ENCODE assay signal across 26 mouse cellular contexts in genomic region chr13:98005611-98006218, GRCm38 (mm10).
A peak's percentile ranks its signal among the peaks of the same experiment; 100 is the strongest.
DNase-seq lines count a peak whose midpoint lies in the region; ATAC-seq and TF ChIP-seq lines count a peak whose summit lies in the region.
"Had no signal": no experiment of that assay in that cellular context is flagged by ENCODE, and none has a peak within 500 bp of the region (broad histone marks: within the 10 kb centered on the region; RNA-seq: fewer than 3 reads in every experiment).

No protein-coding gene starts in this region.

- no peaks in the 10 kb centered on the region for H3K9me3 ChIP-seq in hindbrain, embryonic 13.5 days
- H3K9me3 ChIP-seq in hindbrain, postnatal 0 days (ENCODE audit: low read length): no peaks in the 10 kb centered on the region
- H3K9me3 ChIP-seq in kidney, embryonic 14.5 days (ENCODE audit: control insufficient read depth, low read length): no peaks in the 10 kb centered on the region
- H3K9me3 ChIP-seq: embryonic facial prominence, embryonic 15.5 days; heart, embryonic 12.5 days; limb, embryonic 12.5 days; liver, embryonic 12.5 days; lung, embryonic 15.5 days; megakaryocyte, embryonic 14.5 days; midbrain, embryonic 15.5 days had no signal

- H3K9ac ChIP-seq in hindbrain, embryonic 13.5 days: no peak overlapping the region
- H3K9ac ChIP-seq in hindbrain, postnatal 0 days (replicated peaks; ENCODE audit: low read length): no peak overlapping the region
- H3K9ac ChIP-seq in kidney, embryonic 14.5 days (ENCODE audit: low read depth, low read length): no peak overlapping the region
- H3K9ac ChIP-seq: embryonic facial prominence, embryonic 15.5 days; heart, embryonic 12.5 days; limb, embryonic 12.5 days; liver, embryonic 12.5 days; lung, embryonic 15.5 days; midbrain, embryonic 15.5 days had no signal

- no peak for TF ChIP-seq CTCF in hindbrain, postnatal 0 days (IDR thresholded peaks at IDR 0.05; ENCODE audit: low read depth)

- H3K4me3 ChIP-seq in hindbrain, embryonic 13.5 days: no peak overlapping the region
- no peak overlapping the region for H3K4me3 ChIP-seq in hindbrain, postnatal 0 days (ENCODE audit: low read length)
- H3K4me3 ChIP-seq in kidney, embryonic 14.5 days (ENCODE audit: low read length): no peak overlapping the region
- H3K4me3 ChIP-seq: embryonic facial prominence, embryonic 15.5 days; heart, embryonic 12.5 days; limb, embryonic 12.5 days; liver, embryonic 12.5 days; lung, embryonic 15.5 days; megakaryocyte, embryonic 14.5 days; midbrain, embryonic 15.5 days; myocyte had no signal

- DNase-seq in hindbrain, postnatal 0 days (ENCODE audit: low spot score): no peak
- DNase-seq in kidney, adult 9 months: peak; percentile 66
- DNase-seq in adipocyte (ENCODE audit: low spot score): peak; percentile 12
- peak; percentile 58 to 63 for DNase-seq in kidney, postnatal 36 days
- DNase-seq in urinary bladder, postnatal 14 days (ENCODE audit: low spot score): no peak
- DNase-seq in testis, postnatal 10 days (ENCODE audit: low spot score): no peak
- DNase-seq: adrenal gland, postnatal 25 days; cerebellum, adult 11 months; cerebellum, postnatal 14 days; heart, postnatal 36 days; right cerebral cortex, postnatal 14 days; spleen, adult 18-20 months; thymus, adult 18-20 months; thymus, postnatal 4 days had no signal

- WGBS in hindbrain, embryonic 13.5 days: 86% methylated on average over 5 of the region's 5 CpGs
- 80% methylated on average over 5 of the region's 5 CpGs for WGBS in hindbrain, postnatal 0 days
- WGBS in kidney, embryonic 14.5 days: 77% methylated on average over 5 of the region's 5 CpGs

- H3K36me3 ChIP-seq in hindbrain, embryonic 13.5 days: no peaks in the 10 kb centered on the region
- no peaks in the 10 kb centered on the region for H3K36me3 ChIP-seq in hindbrain, postnatal 0 days (ENCODE audit: insufficient read depth, low read length)
- no peaks in the 10 kb centered on the region for H3K36me3 ChIP-seq in kidney, embryonic 14.5 days (ENCODE audit: control insufficient read depth, insufficient read depth, low read length)
- H3K36me3 ChIP-seq: embryonic facial prominence, embryonic 15.5 days; heart, embryonic 12.5 days; liver, embryonic 12.5 days; lung, embryonic 15.5 days; midbrain, embryonic 15.5 days had no signal

- H3K4me1 ChIP-seq in hindbrain, embryonic 13.5 days (replicated peaks): no peaks in the 10 kb centered on the region; the same call in 1 of the 2 replicates
- no peaks in the 10 kb centered on the region for H3K4me1 ChIP-seq in hindbrain, postnatal 0 days (ENCODE audit: insufficient read depth, low read length)
- peaks cover 5% of the 10 kb centered on the region; the same call in 1 of the 2 replicates for H3K4me1 ChIP-seq in kidney, embryonic 14.5 days (ENCODE audit: control insufficient read depth, insufficient read depth, low read length)
- H3K4me1 ChIP-seq: midbrain, embryonic 15.5 days had no signal

- H3K27ac ChIP-seq in hindbrain, embryonic 13.5 days: 0 out of 2 replicates have a peak overlapping the region, but pooled peaks have one; percentile 12
- H3K27ac ChIP-seq in hindbrain, postnatal 0 days: no peak overlapping the region
- H3K27ac ChIP-seq in kidney, embryonic 14.5 days (ENCODE audit: low read depth, low read length): no peak overlapping the region
- H3K27ac ChIP-seq: embryonic facial prominence, embryonic 15.5 days; limb, embryonic 12.5 days; liver, embryonic 12.5 days; lung, embryonic 15.5 days; midbrain, embryonic 15.5 days had no signal

- no peak overlapping the region for H3K4me2 ChIP-seq in hindbrain, embryonic 13.5 days
- H3K4me2 ChIP-seq in hindbrain, postnatal 0 days (ENCODE audit: low read depth, low read length): no peak overlapping the region
- no peak overlapping the region for H3K4me2 ChIP-seq in kidney, embryonic 14.5 days (replicated peaks; ENCODE audit: low read depth, low read length)
- H3K4me2 ChIP-seq: embryonic facial prominence, embryonic 15.5 days; heart, embryonic 12.5 days; limb, embryonic 12.5 days; liver, embryonic 12.5 days; lung, embryonic 15.5 days; midbrain, embryonic 15.5 days had no signal

- ATAC-seq in hindbrain, embryonic 13.5 days (ENCODE audit: low FRiP score): no peak
- ATAC-seq in hindbrain, postnatal 0 days: no peak
- no peak for ATAC-seq in kidney, embryonic 14.5 days (ENCODE audit: low FRiP score, low TSS enrichment)
- ATAC-seq: CD4-positive, CD25-positive, alpha-beta regulatory T cell, adult 4 months; inflammation-experienced regulatory T-cells, adult 6 months; liver, embryonic 12.5 days; midbrain, embryonic 15.5 days had no signal

- no peaks in the 10 kb centered on the region for H3K27me3 ChIP-seq in hindbrain, embryonic 13.5 days
- no peaks in the 10 kb centered on the region for H3K27me3 ChIP-seq in hindbrain, postnatal 0 days (ENCODE audit: insufficient read depth, low read length)
- no peaks in the 10 kb centered on the region for H3K27me3 ChIP-seq in kidney, embryonic 14.5 days (ENCODE audit: control insufficient read depth, insufficient read depth, low read length)
- H3K27me3 ChIP-seq: embryonic facial prominence, embryonic 15.5 days; heart, embryonic 12.5 days; limb, embryonic 12.5 days; liver, embryonic 12.5 days; lung, embryonic 15.5 days; midbrain, embryonic 15.5 days had no signal

Comparison
In these comparisons a context has a peak if more than half of its experiments do, and no peak if none do; other contexts are left out.
1. DNase-seq: peak in kidney, adult 9 months (single experiment), adipocyte (single experiment) and kidney, postnatal 36 days (2 of 2); none in hindbrain, postnatal 0 days (single experiment), urinary bladder, postnatal 14 days (single experiment) and testis, postnatal 10 days (single experiment).